22 mouse cellular contexts compared by ENCODE assay signal in the genomic region with DNA sequence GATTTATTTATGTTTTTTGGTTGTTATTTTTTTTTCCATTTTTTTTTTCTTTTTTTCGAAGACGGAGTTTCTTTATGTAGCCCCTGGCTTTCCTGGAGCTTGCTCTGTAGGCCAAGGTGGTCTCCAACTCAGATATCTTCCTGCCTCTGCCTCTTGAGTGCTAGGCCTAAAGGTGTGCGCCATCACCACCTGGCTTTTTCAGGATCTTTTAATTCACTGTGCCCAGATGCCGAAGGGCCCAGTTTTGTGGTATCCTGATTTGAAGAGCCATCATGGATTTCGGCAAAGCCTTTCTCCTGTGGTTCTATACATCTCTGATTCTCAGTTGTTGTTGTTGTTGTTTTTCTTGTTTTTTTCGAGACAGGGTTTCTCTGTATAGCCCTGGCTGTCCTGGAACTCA.
DNase-seq lines count a peak whose midpoint lies in the region; ATAC-seq and TF ChIP-seq lines count a peak whose summit lies in the region.
"Had no signal": no experiment of that assay in that cellular context is flagged by ENCODE, and none has a peak within 500 bp of the region (broad histone marks: within the 10 kb centered on the region; RNA-seq: fewer than 3 reads in every experiment).

No protein-coding gene starts in this region.

- no peak for DNase-seq in embryonic facial prominence, embryonic 10.5 days (ENCODE audit: low spot score)
- peak; percentile 4 for DNase-seq in forebrain, embryonic 11.5 days (ENCODE audit: low spot score)
- no peak for DNase-seq in forebrain, postnatal 0 days
- DNase-seq in heart, adult 11 months: peak; percentile 68
- no peak for DNase-seq in heart, adult 18-20 months
- DNase-seq in midbrain, embryonic 11.5 days (ENCODE audit: low spot score, missing footprints): peak; percentile 81
- DNase-seq in midbrain, embryonic 10.5 days (ENCODE audit: low spot score): no peak
- DNase-seq: adrenal gland, adult 2 months; adrenal gland, adult 8-10 months; adrenal gland, postnatal 10 days; adrenal gland, postnatal 14 days; adrenal gland, postnatal 25 days; adrenal gland, postnatal 36 days; B cell, adult 2 months; cerebellum, adult 11 months; cerebellum, adult 11-12 months had no signal

- no peaks in the 10 kb centered on the region for H3K9me3 ChIP-seq in embryonic facial prominence, embryonic 13.5 days
- H3K9me3 ChIP-seq in embryonic facial prominence, embryonic 10.5 days: no peaks in the 10 kb centered on the region
- no peaks in the 10 kb centered on the region for H3K9me3 ChIP-seq in forebrain, embryonic 11.5 days (ENCODE audit: control insufficient read depth, low read length)
- H3K9me3 ChIP-seq in forebrain, postnatal 0 days (ENCODE audit: low read length): no peaks in the 10 kb centered on the region
- H3K9me3 ChIP-seq in midbrain, embryonic 11.5 days (ENCODE audit: control insufficient read depth, low read length): no peaks in the 10 kb centered on the region
- no peaks in the 10 kb centered on the region for H3K9me3 ChIP-seq in midbrain, embryonic 10.5 days (replicated peaks)
- H3K9me3 ChIP-seq: G1E had no signal

- H3K27ac ChIP-seq in embryonic facial prominence, embryonic 13.5 days: peak overlapping the region; percentile 9; the same call in 1 of the 2 replicates
- no peak overlapping the region for H3K27ac ChIP-seq in embryonic facial prominence, embryonic 10.5 days (replicated peaks)
- H3K27ac ChIP-seq in forebrain, embryonic 11.5 days (ENCODE audit: low read depth, low read length): no peak overlapping the region
- H3K27ac ChIP-seq in forebrain, postnatal 0 days (ENCODE audit: low read depth, low read length): no peak overlapping the region
- H3K27ac ChIP-seq in midbrain, embryonic 11.5 days (ENCODE audit: low read depth, low read length): no peak overlapping the region
- no peak overlapping the region for H3K27ac ChIP-seq in midbrain, embryonic 10.5 days (replicated peaks)

- H3K9ac ChIP-seq in embryonic facial prominence, embryonic 13.5 days: no peak overlapping the region
- H3K9ac ChIP-seq in forebrain, embryonic 11.5 days (ENCODE audit: low read length): no peak overlapping the region
- H3K9ac ChIP-seq in forebrain, postnatal 0 days: no peak overlapping the region
- no peak overlapping the region for H3K9ac ChIP-seq in midbrain, embryonic 11.5 days (ENCODE audit: low read length)

- no peaks in the 10 kb centered on the region for H3K27me3 ChIP-seq in embryonic facial prominence, embryonic 13.5 days
- no peaks in the 10 kb centered on the region for H3K27me3 ChIP-seq in embryonic facial prominence, embryonic 10.5 days (replicated peaks; ENCODE audit: low read depth, poor library complexity, severe bottlenecking)
- H3K27me3 ChIP-seq in forebrain, embryonic 11.5 days (ENCODE audit: control insufficient read depth, insufficient read depth, low read length): no peaks in the 10 kb centered on the region
- no peaks in the 10 kb centered on the region for H3K27me3 ChIP-seq in forebrain, postnatal 0 days (ENCODE audit: insufficient read depth, low read length)
- no peaks in the 10 kb centered on the region for H3K27me3 ChIP-seq in midbrain, embryonic 11.5 days (ENCODE audit: control insufficient read depth, insufficient read depth, low read length)
- H3K27me3 ChIP-seq in midbrain, embryonic 10.5 days (ENCODE audit: low read depth, poor library complexity, severe bottlenecking): 0 out of 2 replicates have a peak, but pooled peaks cover 4% of the 10 kb centered on the region
- H3K27me3 ChIP-seq: CH12.LX, Patski had no signal

- 94% methylated on average over 6 of the region's 6 CpGs for WGBS in embryonic facial prominence, embryonic 13.5 days
- WGBS in embryonic facial prominence, embryonic 10.5 days: 91% methylated on average over 6 of the region's 6 CpGs
- 94% methylated on average over 6 of the region's 6 CpGs for WGBS in forebrain, embryonic 11.5 days
- 96% methylated on average over 6 of the region's 6 CpGs for WGBS in forebrain, postnatal 0 days
- 93% methylated on average over 6 of the region's 6 CpGs for WGBS in midbrain, embryonic 11.5 days
- WGBS in midbrain, embryonic 10.5 days: 94% methylated on average over 6 of the region's 6 CpGs

- no peak for ATAC-seq in embryonic facial prominence, embryonic 13.5 days (ENCODE audit: insufficient number of reproducible peaks, insufficient read depth, low FRiP score, low TSS enrichment, low read depth)
- no peak for ATAC-seq in forebrain, embryonic 11.5 days (replicated peaks; ENCODE audit: low FRiP score)
- ATAC-seq in forebrain, postnatal 0 days: no peak
- ATAC-seq in midbrain, embryonic 11.5 days (ENCODE audit: low FRiP score): no peak
- ATAC-seq: activated CD4-positive, CD25-positive, alpha-beta regulatory T cell, adult 4 months; CD4-positive, CD25-positive, alpha-beta regulatory T cell, adult 4 months; Patski had no signal

- H3K4me3 ChIP-seq in embryonic facial prominence, embryonic 13.5 days: no peak overlapping the region
- H3K4me3 ChIP-seq in embryonic facial prominence, embryonic 10.5 days: no peak overlapping the region
- no peak overlapping the region for H3K4me3 ChIP-seq in forebrain, embryonic 11.5 days (ENCODE audit: low read depth, low read length)
- H3K4me3 ChIP-seq in forebrain, postnatal 0 days (ENCODE audit: low read depth, low read length): no peak overlapping the region
- no peak overlapping the region for H3K4me3 ChIP-seq in midbrain, embryonic 11.5 days (ENCODE audit: low read depth, low read length)
- no peak overlapping the region for H3K4me3 ChIP-seq in midbrain, embryonic 10.5 days

- H3K4me1 ChIP-seq in embryonic facial prominence, embryonic 13.5 days: 0 out of 2 replicates have a peak, but pooled peaks cover 10% of the 10 kb centered on the region
- H3K4me1 ChIP-seq in embryonic facial prominence, embryonic 10.5 days: peaks cover 5% of the 10 kb centered on the region; the same call in 1 of the 2 replicates
- no peaks in the 10 kb centered on the region for H3K4me1 ChIP-seq in forebrain, embryonic 11.5 days (replicated peaks; ENCODE audit: control insufficient read depth, insufficient read depth, low read length)
- no peaks in the 10 kb centered on the region for H3K4me1 ChIP-seq in forebrain, postnatal 0 days (ENCODE audit: insufficient read depth)
- no peaks in the 10 kb centered on the region for H3K4me1 ChIP-seq in midbrain, embryonic 11.5 days (ENCODE audit: control insufficient read depth, insufficient read depth, low read length)
- H3K4me1 ChIP-seq in midbrain, embryonic 10.5 days: peaks cover 7% of the 10 kb centered on the region; the same call in 1 of the 2 replicates

- no peaks in the 10 kb centered on the region for H3K36me3 ChIP-seq in embryonic facial prominence, embryonic 13.5 days
- no peaks in the 10 kb centered on the region for H3K36me3 ChIP-seq in embryonic facial prominence, embryonic 10.5 days (replicated peaks)
- H3K36me3 ChIP-seq in forebrain, embryonic 11.5 days (ENCODE audit: control insufficient read depth, insufficient read depth, low read length): no peaks in the 10 kb centered on the region
- no peaks in the 10 kb centered on the region for H3K36me3 ChIP-seq in forebrain, postnatal 0 days (ENCODE audit: insufficient read depth)
- H3K36me3 ChIP-seq in midbrain, embryonic 11.5 days (ENCODE audit: control insufficient read depth, insufficient read depth, low read length): no peaks in the 10 kb centered on the region
- H3K36me3 ChIP-seq in midbrain, embryonic 10.5 days: no peaks in the 10 kb centered on the region
- H3K36me3 ChIP-seq: G1E had no signal

- no peak for TF ChIP-seq CTCF in forebrain, postnatal 0 days (IDR thresholded peaks at IDR 0.05; ENCODE audit: low read depth)

- H3K4me2 ChIP-seq in embryonic facial prominence, embryonic 13.5 days: no peak overlapping the region
- H3K4me2 ChIP-seq in forebrain, embryonic 11.5 days (ENCODE audit: low read depth, low read length, severe bottlenecking): no peak overlapping the region
- H3K4me2 ChIP-seq in forebrain, postnatal 0 days (ENCODE audit: low read depth): no peak overlapping the region
- no peak overlapping the region for H3K4me2 ChIP-seq in midbrain, embryonic 11.5 days

Comparison
In these comparisons a context has a peak if more than half of its experiments do, and no peak if none do; other contexts are left out.
1. DNase-seq: peak in forebrain, embryonic 11.5 days (single experiment), heart, adult 11 months (single experiment) and midbrain, embryonic 11.5 days (single experiment); none in embryonic facial prominence, embryonic 10.5 days (single experiment), forebrain, postnatal 0 days (single experiment), heart, adult 18-20 months (0 of 2) and midbrain, embryonic 10.5 days (single experiment).